Mouse (Mus musculus) kidney, postnatal 14 days (tissue): ENCODE results near the gene Obp2a.
"Not testable (repeated sequence)": the region's sequence is repeated elsewhere in the genome, so short reads cannot be mapped to it uniquely, and the experiment has no call there.

Source experiments
- DNase-seq: peaks from one replicate; pipeline ENCODE4 v3.0.0; 2022; ENCODE audit warnings: mixed read lengths

The Obp2a gene

GRCm38 (mm10) chr2:25711641-25712040, 11.8 kb downstream of the Obp2a start:
- not testable (repeated sequence) for DNase-seq

DNA sequence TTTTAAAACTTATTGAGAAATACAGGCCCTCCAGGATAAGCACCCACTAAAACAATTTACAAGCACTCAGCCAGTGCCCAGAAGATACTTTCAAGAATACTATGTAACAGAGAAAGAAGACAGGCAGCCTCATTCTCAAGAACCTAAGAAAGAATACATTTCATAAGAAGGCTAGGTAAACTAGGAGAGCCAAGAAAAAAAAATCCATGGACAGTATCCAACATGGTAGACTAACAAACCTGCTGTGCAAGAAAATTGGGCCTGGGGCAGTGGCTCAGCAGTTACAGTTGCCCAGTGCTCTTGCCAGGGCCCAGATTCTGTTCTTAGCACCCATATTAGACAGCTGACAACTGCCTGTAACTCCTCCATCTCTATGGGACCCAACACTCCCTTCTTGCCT, 17.4 kb downstream of the Obp2a start:
- DNase-seq, result no peak

DNA sequence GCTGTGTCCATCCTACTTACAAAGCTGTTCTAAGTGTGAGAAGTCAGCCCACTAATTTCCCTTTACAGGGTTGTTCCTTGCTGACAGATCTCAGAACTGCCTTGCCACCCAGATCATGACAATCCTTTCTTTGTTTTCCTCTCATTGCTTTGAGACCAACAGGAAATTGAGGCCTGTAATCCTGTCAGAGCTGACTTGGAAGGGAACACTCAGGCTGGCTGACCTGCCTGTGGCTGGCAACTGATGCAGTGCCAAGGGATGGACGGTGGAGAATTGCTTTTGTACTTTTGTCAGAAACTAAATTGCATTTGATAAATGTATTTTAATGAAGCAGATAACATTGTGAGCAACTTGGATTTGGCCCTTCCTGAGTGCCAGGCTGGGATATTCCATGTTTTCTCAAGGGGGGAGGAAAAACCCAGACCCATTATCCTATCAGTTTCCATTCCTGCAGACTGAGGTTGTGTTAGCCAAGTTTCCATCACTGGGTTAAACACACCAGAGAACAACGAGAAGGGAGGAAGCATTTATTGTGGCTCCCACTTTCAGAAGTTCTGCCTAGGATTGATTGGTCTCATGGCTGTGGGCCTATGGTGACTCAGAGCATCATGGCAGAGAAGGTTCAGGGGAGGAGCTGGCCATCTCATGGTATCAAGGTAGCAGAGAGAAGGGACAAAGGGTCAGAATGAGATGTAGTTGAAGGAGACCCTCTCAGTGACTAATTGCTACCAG, 33.5 kb downstream of the Obp2a start:
- DNase-seq, result no peak

DNA sequence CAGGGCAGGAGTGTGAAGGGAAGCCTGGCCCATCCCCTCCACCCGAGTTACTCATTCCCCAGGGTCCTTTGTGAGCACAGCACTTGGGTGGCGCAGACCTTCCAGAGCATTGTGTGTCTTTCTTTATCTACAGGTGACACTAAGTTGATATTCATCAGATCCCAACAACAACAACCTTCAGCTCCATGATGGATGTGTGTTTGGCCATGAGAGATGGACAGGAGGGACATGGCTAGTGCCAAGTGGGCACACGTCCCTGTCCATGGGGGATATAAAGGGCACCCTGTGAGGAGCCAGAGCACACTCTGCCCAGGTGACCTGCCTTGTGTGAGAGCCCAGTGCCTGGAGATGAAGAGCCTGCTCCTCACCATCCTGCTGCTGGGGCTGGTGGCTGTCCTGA, 36.9 kb downstream of the Obp2a start, which contains the start of gene Obp2b:
Gene Obp2b (plus strand): TSS at position 301 of the 400 bp plus-strand sequence.
- DNase-seq, result not testable (repeated sequence)

GRCm38 (mm10) chr2:25741671-25742070, 41.8 kb downstream of the Obp2a start:
- no peak for DNase-seq
